Comparison of ENCODE assay signal across 9 mouse cellular contexts in the genomic region with DNA sequence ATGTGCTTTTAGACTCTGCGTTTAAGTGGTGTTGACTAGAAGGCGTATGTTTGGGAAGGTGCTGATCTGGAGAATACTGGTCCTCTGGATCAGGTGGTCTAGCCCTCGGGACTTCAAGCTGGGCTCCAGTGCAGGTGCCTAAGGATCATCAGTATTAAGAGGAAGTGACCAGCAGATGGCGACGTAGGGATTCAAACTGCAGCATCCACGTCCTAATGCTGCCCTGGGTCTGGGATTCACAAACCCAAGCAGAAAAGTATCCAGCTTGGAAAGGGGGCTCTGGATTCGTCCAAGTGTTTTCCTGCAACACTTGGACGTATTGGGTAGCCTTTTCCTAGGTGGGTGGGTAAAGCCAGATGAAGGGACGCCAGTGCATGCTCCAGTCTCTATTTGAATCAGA.
A peak's percentile ranks its signal among the peaks of the same experiment; 100 is the strongest.
DNase-seq lines count a peak whose midpoint lies in the region; ATAC-seq lines count a peak whose summit lies in the region.
"Had no signal": no experiment of that assay in that cellular context is flagged by ENCODE, and none has a peak within 500 bp of the region (broad histone marks: within the 10 kb centered on the region; RNA-seq: fewer than 3 reads in every experiment).

No protein-coding gene starts in this region.

- no peak overlapping the region for H3K4me2 ChIP-seq in forebrain, embryonic 14.5 days (ENCODE audit: low read length)
- no peak overlapping the region for H3K4me2 ChIP-seq in hindbrain, embryonic 16.5 days (ENCODE audit: low read length)
- H3K4me2 ChIP-seq: heart, embryonic 15.5 days had no signal

- H3K27ac ChIP-seq in forebrain, embryonic 14.5 days (ENCODE audit: low read depth, low read length): no peak overlapping the region
- H3K27ac ChIP-seq in hindbrain, embryonic 16.5 days (ENCODE audit: low read depth, low read length): no peak overlapping the region
- H3K27ac ChIP-seq in midbrain, embryonic 10.5 days (replicated peaks): no peak overlapping the region
- H3K27ac ChIP-seq: heart, embryonic 15.5 days had no signal

- ATAC-seq in forebrain, embryonic 14.5 days: 0 out of 2 replicates have a peak, but pooled peaks have one; percentile 58
- peak; percentile 81 for ATAC-seq in hindbrain, embryonic 16.5 days
- no peak for ATAC-seq in monocyte, adult 5-6 weeks (replicated peaks; ENCODE audit: insufficient number of reproducible peaks, low FRiP score, low TSS enrichment, poor library complexity, severe bottlenecking)

- H3K36me3 ChIP-seq in forebrain, embryonic 14.5 days (ENCODE audit: control insufficient read depth, insufficient read depth, low read length): no peaks in the 10 kb centered on the region
- no peaks in the 10 kb centered on the region for H3K36me3 ChIP-seq in hindbrain, embryonic 16.5 days (ENCODE audit: control insufficient read depth, insufficient read depth, low read length)
- H3K36me3 ChIP-seq in midbrain, embryonic 10.5 days: no peaks in the 10 kb centered on the region
- H3K36me3 ChIP-seq: heart, embryonic 15.5 days had no signal

- H3K27me3 ChIP-seq in forebrain, embryonic 14.5 days (replicated peaks; ENCODE audit: control insufficient read depth, insufficient read depth, low read length): no peaks in the 10 kb centered on the region
- H3K27me3 ChIP-seq in hindbrain, embryonic 16.5 days (replicated peaks; ENCODE audit: control insufficient read depth, insufficient read depth, low read length): no peaks in the 10 kb centered on the region
- no peaks in the 10 kb centered on the region for H3K27me3 ChIP-seq in midbrain, embryonic 10.5 days (ENCODE audit: low read depth, poor library complexity, severe bottlenecking)

- H3K9me3 ChIP-seq in forebrain, embryonic 14.5 days (replicated peaks; ENCODE audit: control insufficient read depth, low read length): no peaks in the 10 kb centered on the region
- no peaks in the 10 kb centered on the region for H3K9me3 ChIP-seq in hindbrain, embryonic 16.5 days (ENCODE audit: control insufficient read depth, low read length)
- H3K9me3 ChIP-seq in midbrain, embryonic 10.5 days (replicated peaks): no peaks in the 10 kb centered on the region
- H3K9me3 ChIP-seq: heart, embryonic 15.5 days had no signal

- 15% methylated on average over 9 of the region's 9 CpGs for whole genome bisulfite sequencing in forebrain, embryonic 14.5 days
- 12% methylated on average over 9 of the region's 9 CpGs for WGBS in hindbrain, embryonic 16.5 days
- WGBS in midbrain, embryonic 10.5 days: 16% methylated on average over 9 of the region's 9 CpGs

- H3K4me3 ChIP-seq in forebrain, embryonic 14.5 days (ENCODE audit: low read depth, low read length): no peak overlapping the region
- H3K4me3 ChIP-seq in hindbrain, embryonic 16.5 days (ENCODE audit: low read length): no peak overlapping the region
- H3K4me3 ChIP-seq in midbrain, embryonic 10.5 days: no peak overlapping the region
- H3K4me3 ChIP-seq: heart, embryonic 15.5 days had no signal

- peak; percentile 80 for DNase-seq in ZHBTc4 (ENCODE audit: low read depth, low spot score)
- DNase-seq in cerebellum, adult 11 months: peak; percentile 69
- peak; percentile 83 for DNase-seq in forebrain, embryonic 14.5 days (ENCODE audit: low spot score)
- peak; percentile 46 to 72 for DNase-seq in layer of hippocampus, postnatal 14 days (ENCODE audit: low spot score in 2 of 2)
- peak; percentile 58 for DNase-seq in midbrain, embryonic 10.5 days (ENCODE audit: low spot score)
- peak; percentile 27 for DNase-seq in skeletal muscle tissue, adult 2 months (ENCODE audit: low read depth, low spot score)

- H3K9ac ChIP-seq in forebrain, embryonic 14.5 days (ENCODE audit: low read length): no peak overlapping the region
- H3K9ac ChIP-seq in hindbrain, embryonic 16.5 days (ENCODE audit: low read depth, low read length): no peak overlapping the region
- H3K9ac ChIP-seq: heart, embryonic 15.5 days had no signal

- no peaks in the 10 kb centered on the region for H3K4me1 ChIP-seq in forebrain, embryonic 14.5 days (ENCODE audit: control insufficient read depth, insufficient read depth, low read length)
- peaks cover 4% of the 10 kb centered on the region; the same call in 1 of the 2 replicates for H3K4me1 ChIP-seq in hindbrain, embryonic 16.5 days (ENCODE audit: control insufficient read depth, insufficient read depth, low read depth, low read length)
- no peaks in the 10 kb centered on the region for H3K4me1 ChIP-seq in midbrain, embryonic 10.5 days
- H3K4me1 ChIP-seq: heart, embryonic 15.5 days had no signal

Comparison
In these comparisons a context has a peak if more than half of its experiments do, and no peak if none do; other contexts are left out.
1. DNase-seq: peak in every context shown above with its lines; median percentile 83 in forebrain, embryonic 14.5 days; 80 in ZHBTc4; 69 in cerebellum, adult 11 months; 59 in layer of hippocampus, postnatal 14 days; 58 in midbrain, embryonic 10.5 days; 27 in skeletal muscle tissue, adult 2 months.